Mouse (Mus musculus) ES-Bruce4 (cell line): Measurements from ENCODE around the gene Acsbg1. TPM values are rescaled to one million over a fixed set of nuclear protein-coding genes. Genes with fewer than 3 reads are reported as not detected.

ENCODE experiments used
- H3K27ac ChIP-seq: 2 replicates; pipeline ENCODE4 v1.5.1; 2012; ENCODE audit warnings: low read length, inconsistent platforms; ENCODE audit not compliant: insufficient read depth
- H3K27me3 ChIP-seq: 2 replicates; pipeline ENCODE4 v1.6.1; 2012; ENCODE audit warnings: mild to moderate bottlenecking, low read length, inconsistent platforms; ENCODE audit not compliant: control insufficient read depth, poor library complexity, insufficient read depth, severe bottlenecking
- H3K36me3 ChIP-seq: 2 replicates; pipeline ENCODE4 v1.6.1; 2012; ENCODE audit warnings: inconsistent platforms, mild to moderate bottlenecking, low read length, moderate library complexity; ENCODE audit not compliant: control insufficient read depth, poor library complexity, insufficient read depth, severe bottlenecking
- H3K4me1 ChIP-seq: one replicate; pipeline ENCODE4 v1.8.1; 2011; ENCODE audit warnings: low read length; ENCODE audit not compliant: control insufficient read depth, insufficient read depth
- H3K4me3 ChIP-seq: 2 replicates; pipeline ENCODE4 v1.5.1; 2011; ENCODE audit warnings: low read depth, mild to moderate bottlenecking, low read length
- H3K9ac ChIP-seq: 2 replicates; pipeline ENCODE4 v1.6.1; 2012; ENCODE audit warnings: low read depth, mild to moderate bottlenecking, inconsistent platforms; ENCODE audit not compliant: poor library complexity, severe bottlenecking
- H3K9me3 ChIP-seq: replicated peaks from 2 replicates; pipeline ENCODE4 v1.6.1; 2012; ENCODE audit warnings: mild to moderate bottlenecking, low read length, inconsistent platforms; ENCODE audit not compliant: control insufficient read depth, poor library complexity, insufficient read depth, severe bottlenecking
- CTCF ChIP-seq: IDR thresholded peaks from one replicate; pipeline ENCODE4 v1.8.1; 2011; ENCODE audit warnings: low read depth, low read length
- EP300 ChIP-seq: IDR thresholded peaks from 2 replicates; pipeline ENCODE4 v1.6.1; 2011; ENCODE audit warnings: low read depth, low read length; ENCODE audit not compliant: insufficient read depth
- POLR2A ChIP-seq: IDR thresholded peaks from one replicate; pipeline ENCODE4 v1.8.1; 2011; ENCODE audit warnings: low read length; ENCODE audit not compliant: insufficient read depth
- polyA plus RNA-seq: library from polyadenylated mRNA; stranded (reverse); fragments of >200 nt; gene quantifications from 2 replicates; pipeline ENCODE4 v1.2.4, GENCODE M21; 2011; ENCODE audit warnings: low read depth; ENCODE audit not compliant: missing spikeins, insufficient read depth, insufficient read length

Gene Acsbg1
- polyA plus RNA-seq, 1 experiment = not detected

DNA sequence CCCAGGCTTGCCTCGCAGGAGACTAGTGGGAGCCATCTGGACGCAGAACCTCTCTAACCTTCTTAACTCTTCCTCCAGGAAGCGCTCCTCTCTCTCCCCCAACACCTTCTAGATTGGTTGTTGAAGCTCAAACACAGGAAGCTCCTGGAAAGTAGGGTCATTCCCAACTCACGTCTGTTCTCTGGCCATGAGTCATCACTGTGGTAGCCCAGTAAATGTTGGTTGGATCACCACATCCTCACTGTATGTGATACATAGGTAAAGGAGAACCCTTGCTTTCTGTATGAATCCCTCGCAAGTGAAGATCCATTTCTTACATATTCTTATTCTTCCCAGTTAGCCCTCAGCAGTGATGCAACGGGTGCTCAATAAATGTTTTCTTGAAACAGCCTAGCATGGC is 16.1 kb downstream of the Acsbg1 start:
- Histone ChIP-seq H3K27me3 (no peaks in the 10 kb centered on the region), H3K9me3 (no peaks in the 10 kb centered on the region), H3K9ac (no peak overlapping the region), H3K4me1 (no peaks in the 10 kb centered on the region), H3K4me3 (no peak overlapping the region), H3K27ac (no peak overlapping the region), H3K36me3 (no peaks in the 10 kb centered on the region)
- TF ChIP-seq EP300 (no peak), POLR2A (no peak), CTCF (no peak)

DNA sequence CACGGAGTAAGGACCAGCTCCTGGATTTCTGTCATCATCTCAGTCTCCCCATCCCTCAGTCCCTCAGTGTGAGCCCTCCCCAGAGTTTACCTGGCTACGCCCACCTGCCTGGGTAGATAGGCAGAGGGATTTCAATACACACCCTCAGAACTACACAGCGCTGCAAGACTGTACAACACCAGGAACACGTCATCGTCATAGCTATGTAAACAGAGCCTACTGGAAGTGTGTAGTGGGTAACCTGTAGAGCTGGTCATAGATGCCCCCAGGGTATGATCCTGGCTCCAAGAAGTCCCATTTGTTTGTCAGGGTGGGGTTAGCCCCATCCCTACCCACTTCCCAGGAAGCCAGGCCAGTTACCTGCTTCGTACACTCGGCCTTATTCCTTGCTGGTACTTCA is 18.5 kb downstream of the Acsbg1 start:
- Histone ChIP-seq H3K27me3 (no peaks in the 10 kb centered on the region), H3K9ac (no peak overlapping the region), H3K4me3 (no peak overlapping the region), H3K4me1 (no peaks in the 10 kb centered on the region), H3K27ac (no peak overlapping the region), H3K36me3 (no peaks in the 10 kb centered on the region), H3K9me3 (no peaks in the 10 kb centered on the region)
- no peak for TF ChIP-seq POLR2A
- no peak for TF ChIP-seq EP300
- no peak for TF ChIP-seq CTCF

DNA sequence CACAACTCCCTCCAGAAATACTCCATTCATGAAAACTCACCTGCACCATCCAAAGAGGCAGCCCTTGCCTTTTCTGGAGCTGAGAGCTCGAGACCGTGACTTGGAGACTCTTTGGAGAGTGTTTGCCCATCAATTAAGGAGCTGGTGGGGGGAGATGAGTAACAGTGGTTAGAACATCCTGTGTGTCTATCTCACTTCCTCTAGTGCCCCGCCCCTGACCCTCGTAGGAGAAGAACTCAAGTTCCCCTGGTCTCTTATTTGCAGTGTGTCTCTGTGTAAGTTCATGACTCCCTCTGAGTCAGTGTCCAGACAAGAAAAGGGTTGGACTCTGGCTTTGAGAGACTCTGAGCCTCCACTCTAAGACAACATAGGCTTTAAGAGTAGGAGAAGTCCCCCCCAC is 19.1 kb downstream of the Acsbg1 start:
- H3K9me3 ChIP-seq = no peaks in the 10 kb centered on the region
- TF ChIP-seq POLR2A = no peak
- TF ChIP-seq EP300 = no peak
- TF ChIP-seq CTCF = no peak
- H3K36me3 ChIP-seq = no peaks in the 10 kb centered on the region
- H3K27me3 ChIP-seq = no peaks in the 10 kb centered on the region
- H3K4me1 ChIP-seq = no peaks in the 10 kb centered on the region
- H3K27ac ChIP-seq = no peak overlapping the region
- H3K4me3 ChIP-seq = no peak overlapping the region
- no peak overlapping the region for H3K9ac ChIP-seq

DNA sequence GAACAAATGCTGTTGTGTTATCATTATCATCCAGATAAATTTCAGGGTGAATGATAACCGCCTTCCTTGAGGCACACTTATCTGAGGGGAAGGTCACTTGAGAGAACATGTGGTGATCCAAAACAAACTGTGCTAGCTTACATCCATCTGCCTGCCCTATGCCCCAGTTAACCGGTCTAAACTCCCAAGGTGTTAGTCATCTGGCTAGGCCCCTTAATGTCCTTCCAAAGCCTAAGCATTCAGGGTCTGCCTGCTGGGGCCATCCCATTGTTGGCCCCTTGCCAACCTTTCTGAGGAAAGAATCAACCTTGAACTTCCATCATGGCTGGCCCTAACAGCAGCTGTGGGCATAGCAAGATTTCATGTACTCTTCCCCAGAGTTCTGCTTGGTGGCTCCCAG is 19.5 kb downstream of the Acsbg1 start:
- Histone ChIP-seq H3K4me1 (no peaks in the 10 kb centered on the region), H3K9ac (no peak overlapping the region), H3K36me3 (no peaks in the 10 kb centered on the region), H3K9me3 (no peaks in the 10 kb centered on the region), H3K27ac (no peak overlapping the region), H3K4me3 (no peak overlapping the region), H3K27me3 (no peaks in the 10 kb centered on the region)
- no peak for TF ChIP-seq POLR2A
- no peak for TF ChIP-seq EP300
- no peak for TF ChIP-seq CTCF

DNA sequence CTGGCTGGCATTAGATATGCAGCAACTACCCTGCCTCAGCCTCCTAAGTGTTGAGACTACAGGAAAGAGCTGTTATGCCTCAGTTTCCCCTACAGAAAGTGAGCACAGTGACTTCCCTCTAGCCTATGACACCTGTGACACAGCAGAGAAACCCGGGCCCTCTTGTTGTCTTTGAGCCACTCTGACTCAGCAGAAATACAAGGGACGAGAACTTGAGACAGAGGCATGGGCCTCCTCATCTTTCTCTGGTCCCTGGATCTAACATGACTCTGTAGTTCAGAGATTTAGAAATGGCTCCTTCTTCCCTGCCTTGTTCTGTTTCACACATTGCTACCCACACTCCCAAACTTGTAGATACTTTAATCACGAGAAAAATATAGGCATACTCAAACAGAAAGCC is 20.1 kb downstream of the Acsbg1 start:
- Histone ChIP-seq H3K9me3 (no peaks in the 10 kb centered on the region), H3K4me1 (no peaks in the 10 kb centered on the region), H3K27me3 (no peaks in the 10 kb centered on the region), H3K9ac (no peak overlapping the region), H3K4me3 (no peak overlapping the region), H3K27ac (no peak overlapping the region), H3K36me3 (no peaks in the 10 kb centered on the region)
- TF ChIP-seq CTCF (no peak), POLR2A (no peak), EP300 (no peak)

DNA sequence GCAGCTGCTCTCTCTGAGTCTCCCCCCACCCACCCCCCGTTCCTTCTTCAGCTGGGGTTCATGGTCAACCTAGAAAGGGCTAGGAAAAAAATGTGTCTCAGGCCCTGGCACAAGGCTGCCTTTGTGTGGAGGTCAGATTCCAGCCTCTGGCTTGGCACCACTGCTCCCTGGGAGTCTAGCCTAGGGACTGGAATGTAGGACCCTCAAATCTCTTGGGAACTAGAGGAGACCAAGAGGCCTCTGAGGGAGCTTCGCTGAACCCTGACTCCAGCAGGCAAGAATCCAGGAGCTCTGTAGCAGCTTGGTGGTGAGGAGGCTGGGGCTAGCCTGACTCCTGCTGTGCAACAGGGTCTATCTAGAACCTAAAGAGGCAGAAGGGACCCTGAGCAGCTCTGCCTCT is 22.5 kb downstream of the Acsbg1 start:
- Histone ChIP-seq H3K4me3 (no peak overlapping the region), H3K27me3 (no peaks in the 10 kb centered on the region), H3K4me1 (no peaks in the 10 kb centered on the region), H3K9ac (no peak overlapping the region), H3K36me3 (no peaks in the 10 kb centered on the region), H3K9me3 (no peaks in the 10 kb centered on the region), H3K27ac (no peak overlapping the region)
- TF ChIP-seq CTCF (no peak), POLR2A (no peak), EP300 (no peak)
